Mouse (Mus musculus): ENCODE data around the gene Tcap.

Tcap gene

DNA sequence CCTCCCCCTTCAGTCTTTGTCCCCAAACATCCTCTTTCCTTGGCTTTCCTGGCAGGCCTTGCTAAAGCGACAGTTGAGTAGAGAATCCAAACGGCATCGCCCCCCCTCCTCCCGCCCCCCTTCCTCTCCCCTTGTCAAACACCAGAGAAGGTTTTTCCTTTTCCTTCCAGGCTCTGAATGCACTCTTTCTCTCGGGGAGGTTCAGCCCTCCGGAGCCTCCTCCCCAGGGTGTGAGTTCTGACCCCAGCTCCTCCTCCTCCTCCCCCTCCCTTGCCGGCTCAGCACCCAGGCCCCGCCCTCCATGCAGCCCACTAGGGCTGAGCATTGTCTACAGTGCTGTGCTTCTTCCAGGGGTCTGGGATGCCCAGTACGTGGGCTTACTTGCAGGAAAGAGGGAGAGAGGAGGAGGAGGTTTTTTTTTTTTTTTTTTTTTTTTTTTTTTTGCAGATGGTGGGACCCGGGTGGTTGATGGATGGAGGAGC lies 25.8 kb downstream of the Tcap start:
- DNase-seq (ENCODE audit: low read depth, low spot score) = no peak

DNA sequence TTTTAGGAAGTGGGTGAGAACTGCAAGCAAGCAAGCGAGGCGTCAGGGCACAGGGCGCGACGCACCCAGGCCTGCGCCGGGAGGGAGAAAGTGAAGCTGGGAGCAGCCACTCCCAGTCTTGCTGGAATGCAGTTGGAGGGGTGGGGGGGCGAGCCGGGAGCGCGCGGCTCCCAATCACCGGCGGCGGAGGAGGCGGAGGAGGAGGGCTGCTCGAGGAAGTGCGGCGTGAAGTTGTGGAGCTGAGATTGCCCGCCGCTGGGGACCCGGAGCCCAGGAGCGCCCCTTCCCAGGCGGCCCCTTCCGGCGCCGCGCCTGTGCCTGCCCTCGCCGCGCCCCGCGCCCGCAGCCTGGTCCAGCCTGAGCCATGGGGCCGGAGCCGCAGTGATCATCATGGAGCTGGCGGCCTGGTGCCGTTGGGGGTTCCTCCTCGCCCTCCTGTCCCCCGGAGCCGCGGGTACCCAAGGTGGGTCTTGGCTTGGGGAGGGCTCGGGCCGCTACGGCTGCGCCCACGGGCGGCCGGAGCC lies 28.7 kb downstream of the Tcap start, which contains the start of gene Erbb2:
Gene Erbb2, plus strand, starts transcription at position 198 of the 524 bp plus-strand sequence.
- no peak for DNase-seq (ENCODE audit: low read depth, low spot score)

DNA sequence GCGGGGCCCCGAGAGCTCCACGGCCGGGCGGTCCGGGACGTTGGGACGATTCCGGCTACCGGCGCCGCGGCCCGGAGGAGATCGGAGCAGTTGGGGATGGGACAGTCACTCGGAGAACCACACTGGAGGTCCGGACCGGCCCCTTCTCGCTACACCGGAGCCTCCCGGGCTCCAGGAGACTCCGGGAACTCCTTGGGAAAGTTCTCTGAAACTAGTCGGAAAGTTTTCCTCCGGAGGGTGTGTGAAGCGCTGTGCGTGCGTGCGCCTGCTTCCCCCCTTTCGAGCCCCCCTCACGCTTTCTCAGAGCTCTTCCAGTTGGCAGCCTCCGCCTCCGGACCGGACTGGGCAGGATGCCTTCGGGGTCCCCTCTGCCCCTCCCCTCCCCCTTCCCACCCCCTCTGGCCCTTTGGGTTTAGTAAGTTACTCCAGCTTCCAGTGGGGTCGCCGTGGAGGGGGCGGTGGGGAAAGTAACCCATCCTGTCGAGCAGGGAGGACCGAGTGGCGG lies 29.2 kb downstream of the Tcap start:
- no peak for DNase-seq (ENCODE audit: low read depth, low spot score)

DNA sequence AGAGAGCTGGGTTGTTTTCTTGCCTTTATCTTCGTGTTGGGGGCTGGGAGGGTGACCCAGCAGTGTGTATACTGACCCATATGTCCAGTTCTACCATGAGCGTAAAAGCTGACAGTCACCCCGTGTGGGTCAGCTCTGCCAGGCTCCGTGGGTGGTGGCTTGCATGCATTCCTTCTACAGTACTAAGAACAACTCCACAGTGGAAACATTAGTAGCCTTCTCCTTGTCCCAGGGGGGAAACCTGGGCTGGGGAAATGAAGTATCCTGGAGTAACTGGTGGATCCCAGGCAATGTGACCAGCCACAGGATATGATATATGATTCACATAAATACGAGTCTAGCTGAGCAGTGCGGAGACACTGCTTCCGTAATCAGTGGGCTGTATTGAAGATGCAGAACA lies 30.1 kb downstream of the Tcap start:
- DNase-seq (ENCODE audit: low read depth, low spot score) = no peak

DNA sequence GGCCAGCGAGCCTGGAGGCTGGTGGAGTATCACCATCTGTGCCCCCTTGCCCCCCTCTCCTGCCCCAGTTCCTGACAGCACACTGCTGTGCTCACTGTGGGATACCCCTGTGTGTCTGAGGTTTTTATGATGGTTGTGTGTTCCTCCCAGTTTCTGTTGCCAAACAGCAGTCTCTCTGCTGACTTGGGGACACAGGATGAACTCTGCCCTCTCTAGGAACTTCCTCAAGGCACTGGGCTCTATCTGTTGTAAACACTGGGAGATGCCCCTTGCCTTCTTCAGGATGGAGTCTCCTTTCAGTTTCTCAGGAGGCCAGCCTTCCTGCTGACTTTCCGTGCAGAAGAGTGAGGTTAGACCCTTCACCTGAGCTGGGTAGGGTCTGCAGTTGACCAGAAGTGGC lies 30.6 kb downstream of the Tcap start:
- DNase-seq (ENCODE audit: low read depth, low spot score) = no peak

DNA sequence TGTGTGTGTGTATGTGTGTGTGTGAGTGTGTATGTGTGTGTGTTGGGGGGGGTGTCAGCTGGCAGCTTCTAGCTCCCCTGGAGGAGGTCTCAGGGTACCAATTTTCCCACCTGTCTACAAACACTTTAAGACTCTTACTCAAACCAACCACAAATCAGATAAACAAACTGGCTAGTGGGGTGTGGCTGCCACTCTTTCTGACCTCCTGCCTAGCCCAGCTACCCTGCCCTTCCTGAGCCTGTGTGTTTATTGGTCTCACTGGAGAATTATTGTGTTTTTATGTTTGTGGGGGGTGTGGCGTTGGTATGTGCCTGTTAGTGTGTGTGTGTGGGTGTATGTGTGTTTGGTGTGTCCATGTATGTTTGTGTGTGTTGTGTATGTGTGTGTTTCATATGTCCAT lies 33.5 kb downstream of the Tcap start:
- DNase-seq (ENCODE audit: low read depth, low spot score) = no peak

DNA sequence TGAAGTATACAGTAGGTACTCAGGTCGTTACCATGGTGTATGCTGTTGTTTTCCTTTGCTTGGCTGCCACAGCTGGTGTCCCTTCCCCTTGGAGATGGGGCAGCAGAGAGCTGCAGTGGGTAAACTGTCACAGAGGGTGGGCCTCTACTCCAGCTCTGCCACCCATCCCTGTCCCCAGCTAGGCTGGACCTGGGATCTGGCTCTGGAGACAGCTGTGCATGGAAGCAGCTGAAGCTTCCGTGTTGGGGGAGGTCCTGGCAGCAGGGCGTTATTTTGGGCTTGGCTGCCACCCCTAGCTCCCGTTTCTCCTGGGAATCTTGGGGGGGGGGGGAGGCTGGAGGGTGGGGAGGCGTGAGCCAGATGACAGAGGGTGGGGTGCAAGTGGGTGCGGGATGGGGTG lies 34.7 kb downstream of the Tcap start:
- no peak for DNase-seq (ENCODE audit: low read depth, low spot score)

DNA sequence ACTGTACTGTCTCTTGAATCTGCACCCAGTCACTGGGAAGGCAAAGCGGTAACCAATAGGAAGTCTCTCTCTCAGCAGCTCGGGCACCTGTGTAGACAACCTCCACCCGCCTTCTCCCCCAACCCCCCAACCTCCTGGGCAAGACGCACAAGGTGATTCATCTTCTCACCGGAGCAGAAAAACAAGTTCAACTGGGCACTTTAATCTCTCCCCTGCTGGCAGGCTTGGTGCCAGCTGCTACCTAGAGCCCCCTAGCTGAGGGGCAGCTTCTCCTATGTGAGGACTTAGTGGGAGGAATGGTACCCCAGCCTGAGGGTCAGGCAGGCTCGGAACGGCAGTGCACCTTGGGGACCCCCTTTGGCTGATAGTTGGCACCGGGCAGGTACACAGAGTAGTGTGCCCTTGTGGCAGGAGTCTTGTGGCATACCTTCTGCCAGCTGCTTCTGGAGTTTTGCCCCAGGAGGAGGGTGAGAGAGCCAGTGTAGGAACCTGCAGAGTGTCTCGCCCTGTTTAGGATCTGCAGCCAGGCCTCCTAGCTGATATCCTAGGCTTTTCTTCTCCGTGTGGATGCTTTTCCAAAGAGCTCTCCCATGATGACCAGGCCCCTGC lies 35.4 kb downstream of the Tcap start:
- DNase-seq (ENCODE audit: low read depth, low spot score) = no peak

DNA sequence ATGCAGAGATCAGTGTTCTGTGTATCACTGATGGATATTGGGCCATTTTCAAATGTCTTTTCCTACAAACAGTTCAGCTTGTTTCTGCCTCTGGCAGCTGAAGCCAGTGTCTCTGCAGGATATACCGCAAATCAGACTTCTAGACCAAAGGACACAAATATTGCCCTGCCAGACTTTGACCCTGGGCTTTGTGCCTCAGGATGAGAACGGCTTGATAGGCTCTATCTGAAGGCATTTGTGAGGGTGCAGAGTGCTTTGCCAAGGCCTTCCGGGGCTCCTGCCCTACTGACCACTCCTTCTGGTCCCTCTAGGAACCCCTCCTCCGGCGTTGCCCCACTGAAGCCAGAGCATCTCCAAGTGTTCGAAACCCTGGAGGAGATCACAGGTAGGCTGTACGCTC lies 43.0 kb downstream of the Tcap start:
- DNase-seq (ENCODE audit: low read depth, low spot score) = no peak

DNA sequence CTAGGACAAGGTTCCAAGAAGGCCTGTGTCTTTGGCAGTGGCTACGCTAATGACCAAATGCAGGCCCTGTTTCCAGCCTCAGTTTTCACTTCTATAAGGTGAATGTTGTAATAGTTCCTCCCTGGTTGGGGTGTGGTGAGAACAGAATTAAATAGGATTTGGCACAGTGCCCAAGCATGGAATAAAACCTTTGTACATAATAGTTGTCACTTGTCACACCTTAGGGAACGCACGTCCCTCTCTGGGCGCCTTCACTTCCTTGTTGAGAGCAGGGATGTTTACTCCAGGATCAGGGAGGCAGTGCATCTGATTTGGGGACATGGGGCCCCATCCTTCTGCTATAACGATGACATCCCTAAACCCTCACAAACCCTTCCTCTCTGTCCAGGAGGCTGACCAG lies 44.8 kb downstream of the Tcap start:
- no peak for DNase-seq (ENCODE audit: low read depth, low spot score)

DNA sequence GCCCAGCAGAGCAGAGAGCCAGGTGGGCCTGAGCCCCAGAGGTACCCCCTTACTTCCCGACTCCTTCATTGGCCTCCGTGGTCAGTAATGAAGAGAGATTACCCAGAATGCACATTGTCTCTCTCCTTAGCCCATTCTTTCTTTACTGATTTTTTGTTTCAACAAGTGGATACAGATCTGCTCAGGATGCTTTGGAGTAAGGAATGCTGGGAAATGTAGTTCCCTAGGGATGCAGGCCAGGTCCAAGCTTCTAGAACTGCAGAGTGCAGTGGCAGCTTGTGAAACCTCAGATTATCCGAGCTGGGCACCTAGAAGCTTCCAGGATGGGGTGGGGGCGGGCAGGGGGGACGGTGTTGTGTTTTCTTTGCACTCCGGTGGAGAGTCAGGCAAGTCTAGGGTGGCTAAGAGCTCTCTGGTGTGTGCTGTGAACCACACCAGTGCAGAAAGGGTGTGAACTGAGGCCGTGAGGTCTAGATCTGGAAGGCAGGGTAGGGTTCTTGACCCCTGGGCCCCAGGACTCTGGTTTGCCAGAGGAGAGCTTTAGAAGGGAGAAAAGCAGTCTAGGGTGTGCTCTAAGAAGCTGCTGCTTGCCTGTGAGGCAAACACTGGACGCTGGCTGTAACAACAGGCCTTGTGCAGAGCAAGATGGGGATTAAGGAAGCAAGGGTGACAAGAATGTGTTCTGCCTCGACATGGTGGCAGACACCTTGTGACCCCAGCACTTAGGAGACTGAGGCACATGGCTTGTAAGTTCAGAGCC lies 48.3 kb downstream of the Tcap start:
- DNase-seq (ENCODE audit: low read depth, low spot score) = no peak

Measured in CD4-positive helper T cell, adult 2 months (primary cell).